Mouse (Mus musculus) liver, embryonic 13.5 days (tissue): ENCODE measurements at regions not wholly inside any gene's neighbourhood (a gene's known extent, or its start where the extent isn't known, plus 50 kb on each side); places are given as distances from the start of the nearest gene placed in this dataset.
"Not testable (repeated sequence)": the region's sequence is repeated elsewhere in the genome, so short reads cannot be mapped to it uniquely, and the experiment has no call there.

ENCODE experiments used
- ATAC-seq: fragments of 200-750 bp; cut with Nextera tagmentation; 2 replicates; pipeline ENCODE4 v1.8.0; 2017; ENCODE audit warnings: low read depth, mild to moderate bottlenecking, moderate number of reproducible peaks, moderate library complexity
- DNase-seq: peaks from one replicate; pipeline ENCODE4 v3.0.0; 2022
- H3K27ac ChIP-seq: fragments of 300-500 bp; sonication (generic); 2 replicates; pipeline ENCODE4 v1.5.1; 2015; ENCODE audit warnings: moderate library complexity, mild to moderate bottlenecking, inconsistent platforms
- H3K27me3 ChIP-seq: fragments of 300-500 bp; sonication (generic); 2 replicates; pipeline ENCODE4 v1.6.1; 2015; ENCODE audit warnings: mild to moderate bottlenecking, inconsistent platforms
- H3K36me3 ChIP-seq: fragments of 300-500 bp; sonication (generic); 2 replicates; pipeline ENCODE4 v1.6.1; 2015; ENCODE audit warnings: mild to moderate bottlenecking, inconsistent platforms
- H3K4me1 ChIP-seq: fragments of 300-500 bp; sonication (generic); replicated peaks from 2 replicates; pipeline ENCODE4 v1.6.1; 2015; ENCODE audit warnings: inconsistent platforms
- H3K4me2 ChIP-seq: fragments of 300-500 bp; sonication (generic); 2 replicates; pipeline ENCODE4 v1.6.1; 2015; ENCODE audit warnings: inconsistent platforms, mild to moderate bottlenecking, moderate library complexity
- H3K4me3 ChIP-seq: fragments of 300-500 bp; sonication (generic); replicated peaks from 2 replicates; pipeline ENCODE4 v1.5.1; 2015; ENCODE audit warnings: mild to moderate bottlenecking, inconsistent platforms
- H3K9ac ChIP-seq: fragments of 300-500 bp; sonication (generic); 2 replicates; pipeline ENCODE4 v1.6.1; 2015; ENCODE audit warnings: mild to moderate bottlenecking, inconsistent platforms
- H3K9me3 ChIP-seq: fragments of 300-500 bp; sonication (generic); replicated peaks from 2 replicates; pipeline ENCODE4 v1.6.1; 2016; ENCODE audit warnings: inconsistent platforms
- WGBS: fragments of 180-500 bp; shearing (Covaris S2); methylation state at CpG from one replicate; pipeline ENCODE4 v1.1.7; 2015; ENCODE audit not compliant: insufficient replicate concordance; 5-methylcytosine and 5-hydroxymethylcytosine counted together

GRCm38 (mm10) chr3:34709553-34709952 is 59.3 kb downstream of the Sox2 start:
- no peak overlapping the region for H3K4me2 ChIP-seq
- H3K27me3 ChIP-seq: no peaks in the 10 kb centered on the region
- WGBS: 72% methylated on average over 13 of the region's 13 CpGs
- H3K4me1 ChIP-seq: no peaks in the 10 kb centered on the region
- no peaks in the 10 kb centered on the region for H3K9me3 ChIP-seq
- H3K27ac ChIP-seq: no peak overlapping the region
- no peak overlapping the region for H3K4me3 ChIP-seq
- no peak for DNase-seq
- H3K36me3 ChIP-seq: no peaks in the 10 kb centered on the region
- H3K9ac ChIP-seq: no peak overlapping the region
- no peak for ATAC-seq

GRCm38 (mm10) chr3:34712137-34712536 is 61.9 kb downstream of the Sox2 start:
- H3K9ac ChIP-seq, ATAC-seq, H3K27me3 ChIP-seq, DNase-seq, H3K27ac ChIP-seq, H3K36me3 ChIP-seq, H3K9me3 ChIP-seq, H3K4me1 ChIP-seq, H3K4me2 ChIP-seq, H3K4me3 ChIP-seq: not testable (repeated sequence)
- WGBS: 66% methylated on average over 7 of the region's 7 CpGs

- H3K9ac ChIP-seq: no peak overlapping the region
- WGBS: 61% methylated on average over 7 of the region's 7 CpGs
- no peak overlapping the region for H3K4me3 ChIP-seq
- H3K9me3 ChIP-seq: no peaks in the 10 kb centered on the region
- no peak for DNase-seq
- no peaks in the 10 kb centered on the region for H3K4me1 ChIP-seq
- no peak for ATAC-seq
- no peak overlapping the region for H3K27ac ChIP-seq
- H3K27me3 ChIP-seq: no peaks in the 10 kb centered on the region
- H3K4me2 ChIP-seq: no peak overlapping the region
- H3K36me3 ChIP-seq: no peaks in the 10 kb centered on the region
These were observed 72.3 kb downstream of the Sox2 start for GRCm38 (mm10) chr3:34722506-34722905.

- no peak overlapping the region for H3K27ac ChIP-seq
- WGBS: 78% methylated on average over 12 of the region's 12 CpGs
These were observed 76.8 kb downstream of the Sox2 start for GRCm38 (mm10) chr3:34726955-34727354.

GRCm38 (mm10) chr3:34728282-34728681 is 78.1 kb downstream of the Sox2 start:
- no peak for ATAC-seq
- Histone ChIP-seq H3K36me3 (no peaks in the 10 kb centered on the region), H3K27ac (no peak overlapping the region), H3K27me3 (no peaks in the 10 kb centered on the region), H3K9ac (no peak overlapping the region), H3K4me2 (no peak overlapping the region), H3K4me1 (no peaks in the 10 kb centered on the region), H3K4me3 (no peak overlapping the region), H3K9me3 (no peaks in the 10 kb centered on the region)
- DNase-seq: no peak

More at GRCm38 (mm10) chr3:34726955-34727354, 76.8 kb downstream of the Sox2 start:
- Histone ChIP-seq H3K4me3 (no peak overlapping the region), H3K27me3 (no peaks in the 10 kb centered on the region), H3K36me3 (no peaks in the 10 kb centered on the region), H3K4me1 (no peaks in the 10 kb centered on the region), H3K4me2 (no peak overlapping the region), H3K9me3 (no peaks in the 10 kb centered on the region), H3K9ac (no peak overlapping the region)
- ATAC-seq: no peak
- DNase-seq: no peak

- 55% methylated on average over 5 of the region's 5 CpGs for WGBS
- Histone ChIP-seq H3K4me2 (no peak overlapping the region), H3K4me3 (no peak overlapping the region), H3K27me3 (no peaks in the 10 kb centered on the region), H3K4me1 (no peaks in the 10 kb centered on the region; the same call in 1 of the 2 replicates), H3K27ac (no peak overlapping the region), H3K36me3 (no peaks in the 10 kb centered on the region), H3K9ac (no peak overlapping the region), H3K9me3 (no peaks in the 10 kb centered on the region)
- ATAC-seq (no peak), DNase-seq (no peak)
These were observed 84.8 kb downstream of the Sox2 start for GRCm38 (mm10) chr3:34734966-34735365.

GRCm38 (mm10) chr3:34738001-34738400 is 87.8 kb downstream of the Sox2 start:
- no peak for ATAC-seq
- Histone ChIP-seq H3K9ac (no peak overlapping the region), H3K9me3 (no peaks in the 10 kb centered on the region), H3K4me1 (no peaks in the 10 kb centered on the region; the same call in 1 of the 2 replicates), H3K36me3 (no peaks in the 10 kb centered on the region), H3K4me2 (no peak overlapping the region), H3K4me3 (no peak overlapping the region), H3K27ac (no peak overlapping the region), H3K27me3 (no peaks in the 10 kb centered on the region)
- DNase-seq: no peak
- 65% methylated on average over 4 of the region's 4 CpGs for WGBS

GRCm38 (mm10) chr3:34738938-34739337 is 88.7 kb downstream of the Sox2 start:
- Histone ChIP-seq H3K9ac (no peak overlapping the region), H3K27me3 (no peaks in the 10 kb centered on the region), H3K4me1 (no peaks in the 10 kb centered on the region; the same call in 1 of the 2 replicates), H3K9me3 (no peaks in the 10 kb centered on the region), H3K36me3 (no peaks in the 10 kb centered on the region), H3K4me3 (no peak overlapping the region), H3K4me2 (no peak overlapping the region), H3K27ac (no peak overlapping the region)
- ATAC-seq: no peak
- 63% methylated on average over 7 of the region's 7 CpGs for WGBS
- DNase-seq: no peak

- Histone ChIP-seq H3K9ac (no peak overlapping the region), H3K36me3 (no peaks in the 10 kb centered on the region), H3K4me2 (no peak overlapping the region), H3K9me3 (no peaks in the 10 kb centered on the region), H3K4me3 (no peak overlapping the region), H3K27me3 (no peaks in the 10 kb centered on the region), H3K27ac (no peak overlapping the region), H3K4me1 (no peaks in the 10 kb centered on the region; the same call in 1 of the 2 replicates)
- ATAC-seq (0 out of 2 replicates have a peak, but pooled peaks have one; percentile 29), DNase-seq (no peak)
- WGBS: 62% methylated on average over 7 of the region's 7 CpGs
These were observed 89.5 kb downstream of the Sox2 start for GRCm38 (mm10) chr3:34739693-34740092.

- no peak for DNase-seq
- Histone ChIP-seq H3K27ac (no peak overlapping the region), H3K4me1 (no peaks in the 10 kb centered on the region; the same call in 1 of the 2 replicates), H3K4me3 (no peak overlapping the region), H3K9ac (no peak overlapping the region), H3K9me3 (no peaks in the 10 kb centered on the region), H3K4me2 (no peak overlapping the region), H3K27me3 (no peaks in the 10 kb centered on the region), H3K36me3 (no peaks in the 10 kb centered on the region)
- no peak for ATAC-seq
- 83% methylated on average over 9 of the region's 9 CpGs for WGBS
These were observed 89.9 kb downstream of the Sox2 start for GRCm38 (mm10) chr3:34740110-34740509.

- Histone ChIP-seq H3K9me3 (no peaks in the 10 kb centered on the region), H3K27me3 (no peaks in the 10 kb centered on the region), H3K4me1 (no peaks in the 10 kb centered on the region), H3K4me3 (no peak overlapping the region), H3K27ac (no peak overlapping the region), H3K36me3 (no peaks in the 10 kb centered on the region), H3K4me2 (no peak overlapping the region), H3K9ac (no peak overlapping the region)
- ATAC-seq (no peak), DNase-seq (no peak)
- 60% methylated on average over 5 of the region's 5 CpGs for WGBS
These were observed 95.1 kb downstream of the Sox2 start for GRCm38 (mm10) chr3:34745181-34745736.

- WGBS: 59% methylated on average over 10 of the region's 10 CpGs
- no peaks in the 10 kb centered on the region for H3K36me3 ChIP-seq
- no peaks in the 10 kb centered on the region for H3K9me3 ChIP-seq
- H3K4me1 ChIP-seq: no peaks in the 10 kb centered on the region
- H3K27me3 ChIP-seq: no peaks in the 10 kb centered on the region
- no peak for ATAC-seq
- no peak overlapping the region for H3K4me3 ChIP-seq
- DNase-seq: no peak
- no peak overlapping the region for H3K27ac ChIP-seq
- no peak overlapping the region for H3K9ac ChIP-seq
- H3K4me2 ChIP-seq: no peak overlapping the region
These were observed 97.4 kb downstream of the Sox2 start for GRCm38 (mm10) chr3:34747499-34748093.
